Mouse (Mus musculus): ENCODE measurements around the gene Tppp. TPM values are rescaled to one million over a fixed set of nuclear protein-coding genes. Genes with fewer than 3 reads are reported as not detected.
"Not testable (repeated sequence)": the region's sequence is repeated elsewhere in the genome, so short reads cannot be mapped to it uniquely, and the experiment has no call there.

Gene Tppp
- total and polyA plus RNA-seq, 3 experiments: 13.3 to 15.6 (median 14.3) TPM

- H3K4me1 ChIP-seq (ENCODE audit: control insufficient read depth, insufficient read depth, low read length): no peaks in the 10 kb centered on the region
- no peak overlapping the region for H3K27ac ChIP-seq
- intact Hi-C loops (cut with DNase I): loop anchor here (5.0 kb wide), 1 partner anchor 461 kb away; the partner anchor contains the start of gene Clptm1l
- no peaks in the 10 kb centered on the region for H3K36me3 ChIP-seq (ENCODE audit: control insufficient read depth, insufficient read depth, low read length)
- no peaks in the 10 kb centered on the region for H3K27me3 ChIP-seq (ENCODE audit: control insufficient read depth, insufficient read depth, low read length)
- no peaks in the 10 kb centered on the region for H3K79me2 ChIP-seq (replicated peaks; ENCODE audit: control insufficient read depth, insufficient read depth, low read length)
- TF ChIP-seq CTCF (IDR thresholded peaks at IDR 0.05): no peak
- no peak for TF ChIP-seq POLR2A (IDR thresholded peaks at IDR 0.05; ENCODE audit: insufficient read depth, low read depth, low read length)
- no peak for TF ChIP-seq EP300 (IDR thresholded peaks at IDR 0.05; ENCODE audit: insufficient read depth, low read depth, low read length)
- no peak overlapping the region for H3K9ac ChIP-seq (ENCODE audit: low read depth, low read length)
- H3K4me3 ChIP-seq: no peak overlapping the region
- WGBS: 83% methylated on average over 1 of the region's 1 CpGs
- no peak for DNase-seq
Observed at GRCm38 (mm10) chr13:74063340-74064050, 54.3 kb downstream of the Tppp start.

GRCm38 (mm10) chr13:74066576-74066975 is 57.4 kb downstream of the Tppp start:
- WGBS: 100% methylated on average over 1 of the region's 1 CpGs

GRCm38 (mm10) chr13:74071244-74071643 is 62.0 kb downstream of the Tppp start:
- H3K4me3 ChIP-seq; H3K36me3 ChIP-seq (ENCODE audit: control insufficient read depth, insufficient read depth, low read length); H3K27me3 ChIP-seq (ENCODE audit: control insufficient read depth, insufficient read depth, low read length); H3K4me1 ChIP-seq (ENCODE audit: control insufficient read depth, insufficient read depth, low read length); H3K79me2 ChIP-seq (replicated peaks; ENCODE audit: control insufficient read depth, insufficient read depth, low read length); intact Hi-C loops (cut with DNase I); H3K9ac ChIP-seq (ENCODE audit: low read depth, low read length); H3K27ac ChIP-seq; DNase-seq: not testable (repeated sequence)
- WGBS: 68% methylated on average over 1 of the region's 1 CpGs

More at GRCm38 (mm10) chr13:74066576-74066975, 57.4 kb downstream of the Tppp start:
- no peak overlapping the region for H3K4me3 ChIP-seq
- TF ChIP-seq CTCF (IDR thresholded peaks at IDR 0.05): no peak
- TF ChIP-seq POLR2A (IDR thresholded peaks at IDR 0.05; ENCODE audit: insufficient read depth, low read depth, low read length): no peak
- TF ChIP-seq EP300 (IDR thresholded peaks at IDR 0.05; ENCODE audit: insufficient read depth, low read depth, low read length): no peak
- H3K79me2 ChIP-seq (replicated peaks; ENCODE audit: control insufficient read depth, insufficient read depth, low read length): no peaks in the 10 kb centered on the region
- no peaks in the 10 kb centered on the region for H3K27me3 ChIP-seq (ENCODE audit: control insufficient read depth, insufficient read depth, low read length)
- intact Hi-C loops (cut with DNase I): no loop called here
- no peak for DNase-seq
- no peak overlapping the region for H3K27ac ChIP-seq
- no peak overlapping the region for H3K9ac ChIP-seq (ENCODE audit: low read depth, low read length)
- no peaks in the 10 kb centered on the region for H3K4me1 ChIP-seq (ENCODE audit: control insufficient read depth, insufficient read depth, low read length)
- no peaks in the 10 kb centered on the region for H3K36me3 ChIP-seq (ENCODE audit: control insufficient read depth, insufficient read depth, low read length)

GRCm38 (mm10) chr13:74071714-74072113 is 62.5 kb downstream of the Tppp start:
- 66% methylated on average over 3 of the region's 3 CpGs for WGBS
- no peak overlapping the region for H3K9ac ChIP-seq (ENCODE audit: low read depth, low read length)
- no peak overlapping the region for H3K27ac ChIP-seq
- H3K36me3 ChIP-seq (ENCODE audit: control insufficient read depth, insufficient read depth, low read length): no peaks in the 10 kb centered on the region
- H3K27me3 ChIP-seq (ENCODE audit: control insufficient read depth, insufficient read depth, low read length): no peaks in the 10 kb centered on the region
- H3K79me2 ChIP-seq (replicated peaks; ENCODE audit: control insufficient read depth, insufficient read depth, low read length): no peaks in the 10 kb centered on the region
- no peaks in the 10 kb centered on the region for H3K4me1 ChIP-seq (ENCODE audit: control insufficient read depth, insufficient read depth, low read length)
- intact Hi-C loops (cut with DNase I): no loop called here
- no peak for TF ChIP-seq EP300 (IDR thresholded peaks at IDR 0.05; ENCODE audit: insufficient read depth, low read depth, low read length)
- TF ChIP-seq CTCF (IDR thresholded peaks at IDR 0.05): no peak
- no peak for TF ChIP-seq POLR2A (IDR thresholded peaks at IDR 0.05; ENCODE audit: insufficient read depth, low read depth, low read length)
- DNase-seq: no peak
- H3K4me3 ChIP-seq: no peak overlapping the region

GRCm38 (mm10) chr13:74073369-74073768 is 64.2 kb downstream of the Tppp start:
- no peaks in the 10 kb centered on the region for H3K36me3 ChIP-seq (ENCODE audit: control insufficient read depth, insufficient read depth, low read length)
- H3K27me3 ChIP-seq (ENCODE audit: control insufficient read depth, insufficient read depth, low read length): no peaks in the 10 kb centered on the region
- 82% methylated on average over 7 of the region's 7 CpGs for WGBS
- TF ChIP-seq POLR2A (IDR thresholded peaks at IDR 0.05; ENCODE audit: insufficient read depth, low read depth, low read length) (no peak), CTCF (IDR thresholded peaks at IDR 0.05) (no peak), EP300 (IDR thresholded peaks at IDR 0.05; ENCODE audit: insufficient read depth, low read depth, low read length) (no peak)
- no peaks in the 10 kb centered on the region for H3K4me1 ChIP-seq (ENCODE audit: control insufficient read depth, insufficient read depth, low read length)
- DNase-seq: no peak
- intact Hi-C loops (cut with DNase I): no loop called here
- no peak overlapping the region for H3K9ac ChIP-seq (ENCODE audit: low read depth, low read length)
- H3K79me2 ChIP-seq (replicated peaks; ENCODE audit: control insufficient read depth, insufficient read depth, low read length): no peaks in the 10 kb centered on the region
- no peak overlapping the region for H3K27ac ChIP-seq
- no peak overlapping the region for H3K4me3 ChIP-seq

Other genes starting within 250 kb of the Tppp start
- gene Nkd2, start 161.8 kb upstream of the Tppp start, total RNA-seq (2021): 1 to 10 TPM; 1.2 to 2.3 TPM
- 1.9 and 2.3 TPM in 2 replicates for gene Nkd2, start 161.8 kb upstream of the Tppp start, polyA plus RNA-seq (2012; rRNA removed)
- under 1 TPM; 0.14 to 0.21 TPM for gene Trip13, start 71.6 kb upstream of the Tppp start, total RNA-seq (2021)
- 0.20 and 0.27 TPM in 2 replicates for gene Trip13, start 71.6 kb upstream of the Tppp start, polyA plus RNA-seq (2012; rRNA removed)
- gene Brd9, start 71.6 kb upstream of the Tppp start, total RNA-seq (2021): 10 to 100 TPM; 20.3 to 21.3 TPM
- gene Brd9, start 71.6 kb upstream of the Tppp start, polyA plus RNA-seq (2012; rRNA removed): 25.7 and 38.8 TPM in 2 replicates
- gene Zdhhc11, start 45.6 kb upstream of the Tppp start, total RNA-seq (2021): not detected
- not detected in 2 replicates for gene Zdhhc11, start 45.6 kb upstream of the Tppp start, polyA plus RNA-seq (2012; rRNA removed)
- gene Cep72, start 52.9 kb downstream of the Tppp start, total RNA-seq (2021): under 1 TPM; 0.34 TPM
- 0.68 and 1.2 TPM in 2 replicates for gene Cep72, start 52.9 kb downstream of the Tppp start, polyA plus RNA-seq (2012; rRNA removed)
- under 1 TPM; 0.21 to 0.48 TPM for gene Slc9a3, start 112.0 kb downstream of the Tppp start, total RNA-seq (2021)
- gene Slc9a3, start 112.0 kb downstream of the Tppp start, polyA plus RNA-seq (2012; rRNA removed): 0.47 and 0.51 TPM in 2 replicates
- 10 to 100 TPM; 47.5 to 54.1 TPM for gene Exoc3, start 199.3 kb downstream of the Tppp start, total RNA-seq (2021)
- gene Exoc3, start 199.3 kb downstream of the Tppp start, polyA plus RNA-seq (2012; rRNA removed): 51.2 and 69.8 TPM in 2 replicates